Mouse (Mus musculus): ENCODE results near the gene Tent5c. TPM values are rescaled to one million over a fixed set of nuclear protein-coding genes. Genes with fewer than 3 reads are reported as not detected.
"Not testable (repeated sequence)": the region's sequence is repeated elsewhere in the genome, so short reads cannot be mapped to it uniquely, and the experiment has no call there.

Tent5c gene
- total RNA-seq, 1 experiment from 2014 or later, result 63.7 TPM

GRCm38 (mm10) chr3:100415671-100416070, 73.5 kb downstream of the Tent5c start:
- no peak for ATAC-seq (replicated peaks; ENCODE audit: insufficient number of reproducible peaks, low FRiP score, low TSS enrichment, poor library complexity, severe bottlenecking)

GRCm38 (mm10) chr3:100413586-100413985, 75.5 kb downstream of the Tent5c start:
- ATAC-seq (replicated peaks; ENCODE audit: insufficient number of reproducible peaks, low FRiP score, low TSS enrichment, poor library complexity, severe bottlenecking), result not testable (repeated sequence)

- no peak for ATAC-seq (replicated peaks; ENCODE audit: insufficient number of reproducible peaks, low FRiP score, low TSS enrichment, poor library complexity, severe bottlenecking)
These were observed 77.2 kb downstream of the Tent5c start for GRCm38 (mm10) chr3:100411945-100412344.

- 0 out of 2 replicates have a peak, but pooled peaks have one; percentile 56 for ATAC-seq (replicated peaks; ENCODE audit: insufficient number of reproducible peaks, low FRiP score, low TSS enrichment, poor library complexity, severe bottlenecking)
These were observed 79.8 kb downstream of the Tent5c start for GRCm38 (mm10) chr3:100409280-100409679.

- ATAC-seq (replicated peaks; ENCODE audit: insufficient number of reproducible peaks, low FRiP score, low TSS enrichment, poor library complexity, severe bottlenecking), result 0 out of 2 replicates have a peak, but pooled peaks have one; percentile 9
These were observed 80.6 kb downstream of the Tent5c start for GRCm38 (mm10) chr3:100408351-100409043.

GRCm38 (mm10) chr3:100402656-100403055, 86.5 kb downstream of the Tent5c start:
- ATAC-seq (replicated peaks; ENCODE audit: insufficient number of reproducible peaks, low FRiP score, low TSS enrichment, poor library complexity, severe bottlenecking), result no peak

Other genes with a start within 250 kb of the Tent5c start
- gene Man1a2, start 196.2 kb upstream of the Tent5c start, total RNA-seq (2017), result 56.4 to 88.2 TPM (median 78.2 TPM) in 3 replicates

All from monocyte, adult 5-6 weeks (primary cell).